Mouse (Mus musculus) G1E (cell line): ENCODE measurements around the gene Lyrm7.

Source experiments
- CTCF ChIP-seq: IDR thresholded peaks from 2 replicates; pipeline ENCODE4 v1.5.1; 2012; ENCODE audit warnings: low read depth, low read length, inconsistent platforms, mixed read lengths
- GATA1 ChIP-seq: IDR thresholded peaks from 2 replicates; pipeline ENCODE4 v1.6.1; 2012; ENCODE audit warnings: borderline replicate concordance, low read length, inconsistent platforms, mixed read lengths
- GATA2 ChIP-seq: IDR thresholded peaks from 2 replicates; pipeline ENCODE4 v1.6.1; 2012; ENCODE audit warnings: low read depth, low read length, inconsistent platforms, borderline replicate concordance
- POLR2AphosphoS5 ChIP-seq: IDR thresholded peaks from 2 replicates; pipeline ENCODE4 v1.6.1; 2012; ENCODE audit warnings: low read depth, low read length, inconsistent platforms; ENCODE audit not compliant: insufficient replicate concordance
- TAL1 ChIP-seq: conservative IDR thresholded peaks from 2 replicates; pipeline ENCODE4 v1.6.1; 2012; ENCODE audit warnings: low read depth, low read length, inconsistent platforms, mixed read lengths

DNA sequence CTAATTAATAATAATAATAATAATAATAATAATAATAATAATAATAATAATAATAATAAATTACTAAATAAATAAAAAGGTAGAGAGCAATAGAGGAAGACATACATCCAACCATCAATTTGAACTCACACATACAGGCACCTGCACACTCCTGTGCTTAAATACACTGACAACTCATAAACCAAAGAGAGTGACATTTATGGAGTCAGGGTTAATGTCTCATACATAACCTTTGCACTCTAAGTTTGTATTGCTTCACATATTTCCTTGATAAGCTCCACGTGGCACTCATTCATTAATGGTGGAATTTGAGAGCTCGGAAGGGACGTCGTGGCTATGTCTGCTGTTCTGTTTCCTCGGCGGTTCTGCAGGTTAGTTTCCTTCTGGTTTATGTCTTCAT, 58.1 kb downstream of the Lyrm7 start:
- TF ChIP-seq CTCF (no peak), GATA2 (no peak), POLR2AphosphoS5 (no peak), GATA1 (no peak), TAL1 (no peak)
